Mouse (Mus musculus) right cerebral cortex, postnatal 25 days (tissue): Measurements from ENCODE around the gene Csgalnact2.

ENCODE experiments used
- DNase-seq: peaks from one replicate; pipeline ENCODE4 v3.0.0; 2022

Gene Csgalnact2

DNA sequence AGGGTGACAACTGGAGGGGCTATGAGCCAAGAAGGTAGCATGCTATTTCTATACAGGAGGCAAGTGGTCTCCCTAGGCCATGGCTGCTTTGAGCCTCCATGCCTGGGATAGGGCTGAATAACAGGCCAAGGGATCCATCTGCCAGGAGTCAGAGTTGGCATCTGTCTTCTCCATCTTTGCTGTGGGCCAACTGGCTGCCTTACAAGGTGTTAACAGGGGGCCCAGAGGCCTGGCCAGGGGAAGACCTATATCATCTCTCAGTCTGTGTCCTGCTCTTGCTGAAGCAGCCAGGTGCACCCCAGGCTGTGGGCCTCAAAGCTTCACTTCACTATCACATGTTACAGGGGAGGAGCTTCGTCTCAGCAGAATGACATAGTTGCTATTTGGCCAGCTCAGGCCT, 66.8 kb downstream of the Csgalnact2 start:
- DNase-seq, result no peak

DNA sequence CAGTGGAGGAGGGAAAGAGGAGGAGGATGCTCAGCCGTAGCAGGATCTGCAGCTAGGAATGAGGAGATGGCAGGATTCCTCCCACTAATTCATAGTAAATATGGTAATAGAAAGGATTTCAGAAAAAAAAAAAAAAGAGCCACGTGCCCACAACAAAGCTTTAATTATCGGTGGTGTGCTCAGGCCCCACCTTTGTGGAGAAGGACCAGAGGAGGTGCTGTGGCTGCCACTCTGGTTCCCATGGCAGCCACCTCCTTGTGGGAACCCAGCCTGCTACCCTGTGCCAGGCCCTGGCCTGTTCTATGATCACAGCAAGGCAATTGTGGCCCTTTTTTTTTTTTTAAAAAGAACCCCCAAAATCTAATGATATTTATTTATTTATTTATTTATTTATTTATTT, 67.5 kb downstream of the Csgalnact2 start:
- no peak for DNase-seq

DNA sequence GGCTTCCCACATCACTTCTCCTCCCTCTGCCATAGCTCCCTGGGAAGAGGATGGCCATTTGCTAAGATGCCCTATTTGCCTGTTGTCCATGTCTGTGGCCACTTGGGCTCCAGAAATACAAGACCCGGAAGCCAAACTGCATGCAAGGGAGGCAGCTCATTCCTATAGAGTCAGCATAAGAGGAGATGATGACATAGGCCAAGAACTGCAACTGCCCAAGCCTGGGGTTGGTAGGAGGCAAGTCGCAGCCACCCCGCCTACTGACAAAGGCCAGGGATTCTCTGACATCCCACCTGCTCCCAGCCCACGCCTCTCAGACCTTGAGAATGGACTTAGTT, 68.0 kb downstream of the Csgalnact2 start:
- DNase-seq, result no peak

DNA sequence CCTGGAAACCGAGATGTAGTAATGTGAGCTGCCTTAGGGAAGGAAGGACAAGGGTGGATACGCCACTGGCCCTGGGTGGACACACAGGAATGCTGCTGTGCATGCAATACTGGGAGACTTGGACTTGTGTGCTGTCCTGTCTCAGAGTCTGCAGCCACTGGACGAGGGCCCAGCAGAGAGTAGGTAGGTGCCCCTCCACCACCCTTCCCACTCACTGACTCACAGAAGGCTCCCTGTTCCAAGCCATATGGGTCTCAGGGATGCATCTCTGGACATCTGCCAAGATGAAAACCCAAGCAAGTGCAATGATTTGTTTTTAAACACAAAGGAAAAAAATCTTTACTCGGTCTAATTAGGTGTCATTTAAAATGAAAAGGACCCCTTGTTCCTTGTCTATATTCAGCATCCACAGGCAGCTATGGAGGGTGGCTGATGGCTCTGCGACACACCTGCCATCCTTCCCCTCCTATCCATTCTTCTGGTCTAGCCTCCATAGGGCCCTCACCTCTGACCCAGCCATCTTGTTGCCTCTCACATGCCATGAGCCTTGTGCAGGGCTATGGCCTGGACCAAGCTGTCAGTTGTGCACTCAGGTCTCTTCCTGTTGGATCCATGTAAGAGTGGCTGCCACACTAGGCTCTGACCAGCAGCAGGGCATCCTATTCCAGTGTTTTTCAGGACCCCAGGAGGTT, 68.5 kb downstream of the Csgalnact2 start:
- peak; percentile 72 for DNase-seq

DNA sequence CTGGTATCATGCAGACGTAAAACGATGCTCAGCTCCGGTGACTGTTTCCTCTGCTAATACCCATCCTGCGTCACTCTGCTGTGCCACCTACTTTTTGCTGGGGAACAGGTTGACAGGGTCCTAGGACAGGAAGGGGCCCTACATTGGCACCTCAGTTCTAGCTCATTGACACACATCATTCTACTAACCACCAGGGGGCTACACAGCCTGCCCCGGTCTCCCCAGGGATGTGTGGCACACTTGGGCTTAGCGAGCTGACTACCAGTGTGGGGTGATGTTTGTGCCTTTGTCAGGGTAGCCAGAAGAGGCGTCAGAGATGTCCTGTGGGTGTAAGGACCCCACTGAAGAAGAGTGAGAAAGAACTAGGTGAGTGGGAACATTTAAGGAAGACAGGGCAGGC, 71.2 kb downstream of the Csgalnact2 start:
- no peak for DNase-seq

DNA sequence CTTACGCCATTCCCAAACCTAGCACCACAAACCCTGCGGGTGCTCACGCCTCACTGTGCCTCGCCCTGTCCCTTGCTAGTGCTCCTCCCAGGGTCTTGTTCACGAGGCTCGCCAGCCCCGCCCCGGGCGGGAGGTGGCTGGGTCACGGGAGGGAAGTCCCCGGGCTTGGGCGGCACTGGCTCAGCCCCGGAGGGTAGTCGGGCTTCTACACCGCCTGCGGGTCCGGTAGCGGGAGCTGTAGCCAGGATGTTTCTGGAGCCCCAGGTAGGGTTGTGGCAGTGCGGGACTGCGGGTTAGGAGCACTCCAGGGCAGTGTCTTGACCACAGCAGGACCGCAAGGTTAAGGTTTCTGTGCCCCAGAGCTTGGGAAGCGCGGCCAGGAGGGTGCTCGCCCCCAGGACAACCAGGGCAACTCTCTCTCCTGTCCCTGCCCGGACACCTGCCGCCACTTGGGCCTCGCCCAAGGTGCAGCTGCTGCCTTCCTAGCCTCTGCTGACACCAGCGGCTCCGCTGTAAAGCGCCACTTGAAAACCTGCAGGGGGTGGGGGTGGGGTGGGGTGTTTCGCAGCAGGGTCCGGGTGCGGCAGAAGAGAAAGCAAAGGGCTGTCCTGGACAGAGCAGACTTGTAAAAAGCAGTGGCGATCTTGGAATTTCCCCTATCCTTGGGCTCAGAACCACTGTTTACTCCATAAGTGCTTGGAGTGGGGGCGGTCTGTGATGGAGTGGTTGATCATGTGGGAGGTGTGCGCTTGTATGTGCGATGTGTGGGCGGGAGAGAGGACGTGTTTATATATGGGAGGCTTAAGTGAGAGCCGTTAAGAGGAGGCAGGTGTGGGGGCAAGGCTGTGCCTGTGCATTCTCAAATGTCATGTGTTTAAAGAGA, 72.5 kb downstream of the Csgalnact2 start:
- peak; percentile 71 for DNase-seq

DNA sequence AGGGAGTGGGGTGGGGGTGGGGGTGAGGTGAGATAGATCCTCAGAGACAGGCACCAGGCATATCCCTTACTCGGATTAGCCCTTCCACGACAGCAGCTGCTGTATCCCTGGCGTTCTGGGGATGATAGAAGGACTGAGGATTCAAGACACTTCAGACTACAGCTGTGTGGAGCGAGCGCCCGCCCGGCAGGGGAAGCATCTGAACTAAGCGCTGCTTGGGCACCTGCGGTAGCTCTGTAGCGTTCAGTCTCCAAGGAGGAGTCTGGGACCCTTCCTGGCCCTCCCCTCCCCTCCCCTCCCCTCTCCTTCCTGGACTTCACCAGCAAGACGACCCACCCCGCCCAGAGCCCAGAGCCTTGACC, 73.1 kb downstream of the Csgalnact2 start:
- no peak for DNase-seq

DNA sequence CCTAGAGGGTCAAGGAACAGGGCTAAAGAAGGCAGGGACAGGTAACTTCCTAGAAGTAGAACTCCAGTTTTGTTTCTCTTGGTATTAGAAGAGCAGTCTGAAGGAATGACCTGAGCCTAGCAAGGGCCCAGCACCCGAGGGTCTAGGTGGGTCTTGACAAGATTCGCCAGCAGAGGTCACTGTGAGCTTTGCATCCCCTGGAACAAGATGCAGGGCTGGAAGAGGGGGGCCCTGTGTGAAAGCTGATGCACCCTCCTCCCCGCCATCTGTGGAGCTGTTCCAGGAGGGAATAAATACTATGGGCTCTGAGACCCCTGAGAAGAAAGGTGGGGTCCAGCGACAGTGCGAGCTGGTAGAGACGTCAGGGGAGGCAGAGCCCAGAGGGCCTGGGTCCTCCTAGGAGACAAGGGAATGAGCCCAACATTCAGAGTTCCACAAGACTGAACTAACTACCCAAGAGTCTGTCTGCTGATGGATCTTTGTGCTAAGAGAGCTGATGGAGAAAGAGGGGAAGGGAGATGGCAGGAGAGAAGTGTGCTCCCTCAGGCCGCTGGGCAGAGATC, 73.9 kb downstream of the Csgalnact2 start:
- DNase-seq, result no peak

DNA sequence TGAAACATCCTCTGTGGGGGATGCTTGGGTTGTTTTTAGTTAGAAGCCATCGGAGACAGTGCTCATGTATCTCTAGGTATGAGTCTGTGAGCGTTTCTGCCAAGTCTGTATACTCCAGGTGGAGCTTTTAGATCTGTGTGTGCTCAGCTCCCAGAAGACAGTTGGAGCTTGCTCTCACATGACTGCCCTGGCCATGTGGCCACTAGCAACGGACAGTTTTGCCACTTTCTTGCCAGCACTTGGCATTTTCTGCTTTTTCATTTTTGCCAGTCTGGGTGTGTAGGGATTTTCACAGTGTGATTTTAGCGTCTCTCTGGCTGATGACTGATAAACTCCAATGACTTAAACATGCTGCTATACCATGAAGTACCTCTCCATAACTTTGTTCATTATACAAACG, 75.7 kb downstream of the Csgalnact2 start:
- DNase-seq, result no peak

DNA sequence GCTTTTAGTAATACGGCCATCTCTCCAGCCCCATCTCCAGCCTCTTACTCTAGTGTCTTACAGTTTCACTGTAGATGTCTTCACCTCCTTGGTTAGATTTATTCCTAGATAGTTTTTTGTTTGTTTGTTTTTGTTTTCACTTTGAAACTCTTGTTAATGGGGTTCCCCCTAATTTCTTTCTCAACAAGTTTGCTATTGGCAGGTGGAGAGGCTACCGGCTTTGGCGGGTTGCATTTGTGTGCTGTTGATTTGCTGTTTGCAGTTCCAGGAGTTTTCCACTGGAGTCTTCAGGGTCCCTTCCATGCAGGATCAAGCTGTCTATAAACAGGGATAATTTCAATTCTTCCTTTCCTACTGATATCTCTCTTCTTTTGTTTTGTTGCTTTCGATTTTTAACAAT, 77.7 kb downstream of the Csgalnact2 start:
- DNase-seq, result no peak
